Mouse (Mus musculus): ENCODE measurements around the gene C8b.

The C8b gene

DNA sequence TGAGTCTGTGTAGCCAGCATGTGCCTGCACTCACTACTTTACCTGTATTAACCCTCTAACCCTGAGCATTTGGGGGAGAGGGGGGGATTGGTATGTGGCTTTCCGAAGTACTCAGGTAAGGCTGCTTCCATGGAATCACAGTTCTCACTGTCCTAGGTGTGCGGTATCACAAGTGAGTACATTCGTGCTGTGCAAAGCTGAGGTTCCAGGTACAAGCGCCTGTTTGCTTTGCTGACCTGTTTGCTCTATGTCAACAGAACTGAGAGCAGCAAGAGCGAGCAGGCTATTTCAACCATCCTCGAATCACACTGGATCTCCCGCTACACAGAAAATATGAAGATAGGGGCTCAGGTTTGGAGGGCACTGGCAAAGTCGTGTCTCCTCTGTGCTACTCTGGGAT, at the start of gene C8b:
C8b (plus strand) TSS at position 253 of the 400 bp plus-strand sequence.
- no peak for DNase-seq (ENCODE audit: low read depth, low spot score)

DNA sequence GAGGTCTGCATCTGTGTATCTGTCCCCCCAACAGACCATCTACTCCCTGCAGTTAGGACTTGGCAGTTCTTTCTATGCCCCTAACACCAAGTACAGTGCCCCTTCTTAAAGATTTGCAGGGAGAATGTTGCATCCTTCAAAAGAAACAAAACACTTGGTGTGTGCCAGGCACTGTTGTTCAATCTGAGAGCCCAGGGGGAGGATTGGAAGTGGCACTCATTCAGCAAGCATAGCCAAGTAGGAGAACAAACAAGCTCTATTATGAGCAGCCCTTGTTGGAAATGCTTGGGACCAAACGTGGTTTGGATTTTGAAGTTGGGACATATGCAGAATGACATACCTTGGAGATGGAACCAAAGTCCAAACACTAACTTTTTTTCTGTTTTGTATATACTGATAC, 49.6 kb upstream of the C8b start:
- DNase-seq (ENCODE audit: low read depth, low spot score), result no peak

DNA sequence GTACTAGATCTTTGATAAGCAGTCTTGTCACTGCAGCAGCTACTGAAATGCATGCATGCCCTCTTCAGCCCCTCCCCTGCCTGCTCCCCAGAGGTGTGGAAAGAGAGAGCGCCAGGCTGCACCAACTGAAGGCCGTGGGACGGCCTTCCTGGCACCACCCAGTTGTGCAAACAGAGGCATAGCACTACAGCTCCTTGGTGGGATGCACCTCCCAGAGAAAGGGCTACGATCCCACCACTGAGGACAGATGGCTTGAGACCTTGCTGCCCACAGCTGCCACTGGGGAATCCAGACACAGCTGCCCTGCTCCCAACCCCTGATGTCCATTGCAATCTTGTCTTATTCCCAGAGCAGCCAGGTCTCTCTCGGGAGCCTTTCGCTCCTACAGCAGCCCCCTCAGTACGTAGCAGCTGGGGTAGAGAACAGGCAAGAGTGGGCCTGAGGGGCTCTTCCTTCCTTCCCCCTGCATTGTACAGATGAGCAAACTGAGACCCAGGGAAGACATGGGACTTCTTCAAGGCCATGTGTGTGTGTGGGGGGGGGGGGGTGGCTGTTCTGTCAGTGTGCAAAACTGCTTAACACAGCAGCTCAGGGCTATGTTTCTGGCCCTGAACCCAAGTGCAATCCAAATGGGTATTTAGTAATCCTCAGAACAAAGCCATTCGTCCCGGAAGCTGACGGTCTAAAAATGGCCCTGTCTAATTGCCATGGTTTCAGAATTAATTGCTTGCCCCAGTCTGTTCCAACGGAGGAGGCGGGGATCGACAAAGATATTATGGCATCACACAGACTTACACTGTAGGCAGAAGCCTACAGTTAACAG, 46.9 kb upstream of the C8b start:
- no peak for DNase-seq (ENCODE audit: low read depth, low spot score)

DNA sequence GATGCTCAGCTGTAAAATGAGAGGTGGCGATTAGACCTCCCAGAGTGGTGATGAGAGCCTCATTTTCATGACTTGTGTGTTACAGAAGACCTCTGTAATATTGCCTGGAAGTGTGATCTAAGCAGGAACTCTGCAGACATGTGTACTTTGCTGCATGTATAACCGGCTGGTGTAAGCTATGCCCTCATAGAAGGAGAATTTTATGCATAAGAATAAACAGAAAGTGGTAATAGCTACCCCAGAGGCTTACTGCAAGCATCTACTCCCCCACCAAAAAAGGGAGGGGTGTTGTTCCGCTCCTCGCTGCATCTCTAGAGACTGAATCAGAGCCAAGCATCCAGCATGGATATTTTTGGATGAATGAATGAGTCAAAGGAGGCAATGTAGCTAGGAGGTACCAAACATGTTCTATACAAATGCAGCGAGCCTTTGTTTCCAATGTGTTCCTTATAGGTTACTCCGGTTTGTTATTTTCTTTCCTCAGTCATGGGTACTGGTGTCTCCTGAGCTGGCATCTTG, 42.5 kb upstream of the C8b start:
- no peak for DNase-seq (ENCODE audit: low read depth, low spot score)

DNA sequence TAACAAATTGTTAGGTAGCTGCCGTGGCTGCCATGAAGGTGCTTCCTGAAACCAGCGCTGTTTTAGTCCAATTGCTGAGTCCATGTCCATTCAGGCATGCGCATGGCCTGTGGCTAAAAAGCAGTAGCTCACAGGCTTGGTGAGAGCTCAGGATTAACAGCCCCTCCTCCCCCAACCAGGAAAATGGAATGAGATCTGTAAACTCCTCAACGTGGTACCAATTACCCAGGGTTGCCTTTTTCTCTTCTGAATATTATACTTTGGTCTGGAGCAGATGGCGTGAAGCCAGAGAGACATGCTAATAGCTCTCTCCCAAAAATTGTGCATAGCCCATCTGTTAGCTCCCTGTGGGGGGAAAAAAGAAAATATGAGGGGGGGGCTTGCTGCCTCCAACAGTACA, 41.9 kb upstream of the C8b start:
- DNase-seq (ENCODE audit: low read depth, low spot score), result no peak

DNA sequence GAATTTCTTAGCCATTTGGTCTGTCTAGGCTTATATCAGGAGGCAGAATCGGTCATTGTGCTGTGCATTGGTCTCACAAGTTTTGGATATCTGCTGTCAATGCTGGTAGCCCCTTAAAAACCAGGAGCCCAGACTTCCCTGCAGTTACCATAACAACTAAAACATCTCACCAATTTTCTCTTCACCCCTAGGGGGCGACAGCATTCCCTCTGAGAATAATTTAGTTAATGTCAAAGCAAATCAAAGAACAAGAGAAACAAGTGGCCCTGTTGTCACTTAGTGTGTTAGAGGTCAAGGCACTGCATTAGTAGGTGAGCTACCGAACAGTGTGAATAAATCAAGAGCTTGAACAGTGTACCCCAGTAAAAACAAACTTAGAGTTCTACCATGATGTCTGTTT, 40.4 kb upstream of the C8b start:
- DNase-seq (ENCODE audit: low read depth, low spot score), result no peak

DNA sequence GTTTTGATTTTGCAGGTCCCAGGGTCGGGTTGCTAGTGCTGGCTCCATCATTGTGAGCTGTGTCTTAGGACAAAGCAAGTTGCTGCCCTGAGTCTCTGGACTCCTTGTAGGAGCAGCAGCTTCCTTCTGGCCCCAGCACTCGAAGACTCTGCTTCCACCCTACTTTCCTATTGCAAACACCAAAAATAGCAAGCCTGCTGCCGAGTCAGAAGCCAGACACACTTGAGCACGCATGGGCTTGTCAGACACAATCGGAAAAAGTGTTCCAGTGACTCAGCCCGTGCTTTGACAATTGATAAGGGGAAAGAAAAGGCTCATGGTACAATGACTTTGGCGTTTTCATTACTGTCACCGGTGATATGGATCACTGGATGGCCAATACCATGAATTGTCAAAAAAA, 36.9 kb upstream of the C8b start:
- no peak for DNase-seq (ENCODE audit: low read depth, low spot score)

DNA sequence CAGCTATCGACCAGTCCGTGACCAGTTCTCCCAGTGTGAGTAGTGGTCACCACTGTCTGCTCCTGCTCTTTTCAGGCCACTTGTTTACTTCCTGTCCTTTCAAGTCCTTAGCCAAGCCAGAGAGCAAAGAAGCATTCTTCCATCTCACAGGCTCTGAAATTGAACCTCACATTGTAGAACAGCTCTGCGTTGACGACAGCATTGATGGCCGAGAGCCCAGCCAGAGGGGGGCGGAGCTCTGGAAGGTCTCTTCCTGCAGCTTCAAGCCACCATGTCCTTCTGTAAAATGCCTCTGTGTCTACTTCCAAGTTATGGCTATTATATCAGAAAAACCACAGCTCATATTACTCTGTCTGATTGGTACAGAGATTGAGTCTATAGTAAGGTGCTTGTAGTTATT, 19.6 kb upstream of the C8b start:
- no peak for DNase-seq (ENCODE audit: low read depth, low spot score)

DNA sequence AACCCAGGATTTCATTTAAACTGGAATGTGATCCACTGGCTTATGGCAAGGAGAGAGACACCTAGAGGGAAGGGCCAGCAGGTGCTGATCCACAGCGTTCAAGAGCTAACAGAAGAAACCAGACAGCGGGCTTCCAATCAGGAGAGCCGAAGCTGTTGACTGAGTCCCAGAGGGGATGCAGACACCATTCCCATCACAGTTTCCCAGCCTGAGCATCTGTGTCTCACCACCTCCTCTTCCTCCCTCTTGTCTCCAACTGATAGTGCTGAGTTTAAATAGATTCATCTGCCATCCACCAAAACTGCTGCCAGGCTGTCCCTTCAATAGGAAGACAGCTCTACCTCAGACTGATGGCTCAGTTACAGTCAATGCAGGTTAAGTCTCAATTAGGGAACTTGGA, 12.0 kb upstream of the C8b start:
- DNase-seq (ENCODE audit: low read depth, low spot score), result no peak

DNA sequence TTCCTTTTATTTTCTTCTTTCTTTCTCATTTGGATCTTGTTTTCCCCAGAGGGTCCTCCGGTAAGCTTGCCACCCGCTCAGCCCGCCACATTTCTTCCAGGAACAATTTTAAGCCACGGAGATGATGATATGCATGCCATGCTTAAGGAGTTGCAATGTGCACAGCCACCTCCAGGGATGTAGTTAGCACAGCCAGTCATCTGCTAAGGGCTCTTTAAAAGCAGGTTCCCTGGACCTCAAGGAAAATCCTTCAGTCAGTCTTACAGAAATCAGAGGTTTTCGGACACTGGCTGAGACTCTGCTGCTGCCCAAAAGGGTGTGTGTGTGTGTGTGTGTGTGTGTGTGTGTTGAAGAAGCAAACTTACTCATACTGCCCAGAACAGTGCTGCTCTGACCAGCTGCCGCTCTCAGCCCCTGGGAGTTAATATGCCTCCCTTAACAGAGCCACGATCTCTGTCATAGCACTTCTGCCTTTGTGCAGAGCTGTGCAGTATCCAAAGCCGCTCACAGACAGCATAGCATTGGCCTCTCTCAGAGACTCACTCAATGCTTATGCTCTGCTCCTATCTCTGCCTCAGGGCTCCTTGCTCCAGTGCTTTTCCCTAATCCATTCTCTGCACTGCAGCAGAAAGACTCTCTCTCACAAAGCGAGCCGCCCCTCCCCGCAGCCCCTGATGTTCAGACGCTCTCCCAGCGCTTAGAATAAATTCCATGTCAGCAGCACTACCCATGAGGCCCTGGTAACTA, 5.1 kb upstream of the C8b start:
- no peak for DNase-seq (ENCODE audit: low read depth, low spot score)

DNA sequence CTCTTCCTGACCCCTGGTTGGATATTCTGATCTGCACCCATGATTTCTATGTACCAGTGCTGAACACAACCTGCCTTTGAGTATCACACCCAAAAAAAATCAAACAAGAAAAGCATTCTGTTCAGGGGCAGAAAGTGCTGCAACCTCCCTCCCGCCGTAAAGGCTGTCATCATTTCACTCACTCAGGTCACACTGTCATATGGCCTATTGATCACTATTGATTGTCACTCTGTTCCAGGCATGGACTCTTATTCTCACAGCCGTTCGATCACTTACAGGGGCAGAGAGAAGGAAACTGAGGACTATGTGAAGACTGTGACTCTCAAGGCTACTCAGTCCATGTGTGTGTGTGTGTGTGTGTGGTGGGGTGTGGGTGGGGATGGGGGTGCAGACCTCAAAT, 2.1 kb downstream of the C8b start:
- no peak for DNase-seq (ENCODE audit: low read depth, low spot score)

DNA sequence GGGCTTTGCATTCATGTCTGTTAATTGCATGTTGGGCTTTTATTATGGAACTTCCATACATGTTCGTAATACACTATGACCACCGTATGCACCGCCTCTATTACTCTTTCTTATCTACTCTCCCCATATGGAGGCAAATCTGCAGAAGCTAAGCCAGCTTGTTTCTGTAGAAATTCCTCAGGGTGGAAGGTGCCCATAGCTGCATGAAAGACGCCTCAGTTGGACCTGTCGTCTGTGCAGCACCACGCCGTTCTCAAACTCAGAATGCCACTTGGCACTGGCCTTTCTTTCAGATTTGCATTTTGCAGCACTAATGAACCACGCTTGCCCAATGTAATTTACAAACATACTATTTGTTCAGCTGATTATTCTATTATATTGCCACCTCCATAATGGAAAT, 3.5 kb downstream of the C8b start:
- DNase-seq (ENCODE audit: low read depth, low spot score), result no peak

DNA sequence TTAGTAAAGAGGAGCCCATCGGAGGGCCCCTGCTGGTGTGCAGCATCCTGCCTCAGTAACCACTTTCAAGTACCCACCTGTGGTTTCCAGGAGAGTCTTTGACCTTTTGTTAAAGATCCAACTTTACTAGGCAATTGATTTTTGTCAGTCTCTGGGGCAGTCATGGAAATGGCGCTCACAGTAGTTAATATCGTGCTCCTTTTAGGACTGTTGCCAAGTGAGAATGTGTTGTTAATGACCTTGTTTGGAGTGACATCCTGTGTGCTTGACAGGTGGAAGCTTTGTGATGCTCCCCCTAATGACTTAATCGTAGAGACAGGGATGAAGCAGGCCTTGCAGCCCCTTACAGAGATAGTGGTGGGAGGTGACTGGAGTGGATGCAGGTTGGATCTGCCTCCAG, 4.2 kb downstream of the C8b start:
- DNase-seq (ENCODE audit: low read depth, low spot score), result no peak

DNA sequence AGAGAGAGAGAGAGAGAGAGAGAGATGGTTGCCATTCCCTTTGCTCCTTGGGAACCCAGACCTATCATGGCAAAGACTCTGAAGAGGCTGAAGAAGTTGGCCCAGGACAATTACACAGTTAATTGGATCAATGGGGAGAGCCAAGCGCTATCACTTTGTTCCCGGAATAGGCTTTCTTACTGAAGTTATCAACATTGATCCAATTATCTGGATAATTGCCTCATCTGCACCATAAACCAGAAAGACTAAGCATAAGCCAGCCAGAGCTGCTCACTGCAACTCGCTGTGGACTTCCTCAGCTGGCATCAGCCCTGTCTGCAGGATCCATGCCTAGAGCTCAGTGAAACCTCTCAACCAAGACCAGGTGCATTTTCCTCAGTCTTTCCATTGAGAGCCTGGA, 9.5 kb downstream of the C8b start:
- DNase-seq (ENCODE audit: low read depth, low spot score), result no peak

DNA sequence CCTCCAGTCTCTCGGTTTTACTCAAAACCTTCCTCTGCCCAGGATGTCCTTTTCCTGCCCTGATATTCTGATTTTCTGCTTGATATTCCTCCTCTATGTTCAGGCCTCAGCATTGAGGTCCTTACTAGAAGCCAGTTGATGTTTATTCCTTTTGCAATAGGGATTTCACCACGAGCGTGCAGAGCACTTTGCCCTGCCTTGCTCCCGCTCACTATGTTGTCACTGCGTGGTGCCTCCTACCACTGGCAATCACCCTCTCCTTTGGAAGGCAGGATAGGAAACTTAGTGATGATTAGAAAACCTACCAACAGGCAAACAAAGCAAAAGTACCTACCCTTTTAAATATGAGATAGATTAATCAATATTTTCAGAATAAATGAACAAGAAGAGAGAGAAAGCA, 13.3 kb downstream of the C8b start:
- DNase-seq (ENCODE audit: low read depth, low spot score), result no peak

DNA sequence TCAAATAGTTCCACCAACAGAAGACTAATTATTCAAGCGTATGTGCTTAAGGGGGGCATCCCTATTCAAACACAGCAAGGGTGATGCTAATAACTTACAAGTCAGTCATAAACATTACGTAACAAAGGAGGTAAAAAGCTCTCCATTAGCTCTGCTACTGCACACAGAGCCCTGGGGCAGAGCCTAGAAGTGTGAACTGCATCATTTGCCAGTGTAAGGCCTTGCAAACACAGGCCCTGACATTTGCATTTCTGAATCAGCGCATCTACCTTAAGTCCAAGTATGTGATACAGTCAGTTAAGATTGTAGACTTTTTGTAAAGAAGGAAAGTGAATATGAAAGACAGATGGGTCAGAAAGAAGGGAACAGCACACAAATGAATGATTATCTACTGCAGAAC, 15.3 kb downstream of the C8b start:
- no peak for DNase-seq (ENCODE audit: low read depth, low spot score)

DNA sequence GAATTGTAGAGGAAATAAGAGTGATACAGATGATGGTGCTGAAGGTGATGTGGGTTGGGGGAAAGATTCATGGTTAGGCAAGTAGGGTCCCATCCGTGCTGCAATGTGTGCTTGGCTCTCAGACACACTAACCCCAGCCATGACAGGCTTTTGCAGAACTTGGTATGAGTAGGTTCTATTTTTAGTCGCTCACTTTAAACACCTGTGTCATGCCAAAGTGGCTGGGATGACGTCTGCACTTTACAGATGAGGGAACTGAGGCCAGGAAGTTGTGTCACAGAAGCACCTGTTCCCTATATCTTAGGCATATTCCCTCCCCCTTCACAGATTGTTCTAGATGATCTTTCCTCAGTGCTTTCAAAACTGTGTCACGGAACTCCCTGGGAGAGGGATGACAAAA, 16.2 kb downstream of the C8b start:
- no peak for DNase-seq (ENCODE audit: low read depth, low spot score)

DNA sequence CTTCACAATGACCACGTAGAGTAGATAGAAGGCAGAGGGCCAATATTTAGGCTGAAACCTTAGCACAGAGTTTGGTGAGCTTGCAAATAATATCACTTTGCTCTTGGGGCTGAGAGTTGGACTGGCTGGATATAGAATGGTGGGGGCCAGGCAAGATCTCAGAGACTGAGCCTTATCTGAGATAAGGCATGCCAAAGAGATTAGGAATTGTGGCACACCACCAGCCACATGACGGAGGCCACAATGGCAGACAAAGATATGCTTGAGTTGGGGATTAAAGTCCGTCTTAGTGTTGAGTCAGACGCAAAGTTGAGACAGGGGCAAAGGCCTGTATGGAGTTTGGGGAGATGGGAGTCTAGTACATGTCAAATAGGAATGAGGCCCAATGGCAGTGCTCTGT, 26.0 kb downstream of the C8b start:
- DNase-seq (ENCODE audit: low read depth, low spot score), result no peak

DNA sequence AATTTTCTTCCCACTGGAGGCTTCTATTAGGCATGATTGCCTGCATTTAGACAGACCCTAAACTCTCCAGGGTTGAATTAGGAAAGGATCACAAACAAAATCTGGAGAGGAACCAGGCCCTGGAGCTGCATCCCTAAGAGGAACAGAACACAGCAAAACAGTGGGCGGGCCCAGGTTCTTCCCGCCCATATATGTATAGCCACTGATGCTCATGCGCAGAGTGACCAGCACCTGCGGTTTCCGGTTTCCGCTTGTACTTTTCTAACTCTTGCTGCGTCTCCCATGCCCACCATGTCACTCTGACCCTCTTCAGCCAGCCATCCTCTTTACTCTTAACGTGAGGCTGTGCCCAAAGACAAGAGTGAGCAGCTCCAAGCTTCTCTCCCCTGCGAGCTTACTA, 32.8 kb downstream of the C8b start:
- no peak for DNase-seq (ENCODE audit: low read depth, low spot score)

DNA sequence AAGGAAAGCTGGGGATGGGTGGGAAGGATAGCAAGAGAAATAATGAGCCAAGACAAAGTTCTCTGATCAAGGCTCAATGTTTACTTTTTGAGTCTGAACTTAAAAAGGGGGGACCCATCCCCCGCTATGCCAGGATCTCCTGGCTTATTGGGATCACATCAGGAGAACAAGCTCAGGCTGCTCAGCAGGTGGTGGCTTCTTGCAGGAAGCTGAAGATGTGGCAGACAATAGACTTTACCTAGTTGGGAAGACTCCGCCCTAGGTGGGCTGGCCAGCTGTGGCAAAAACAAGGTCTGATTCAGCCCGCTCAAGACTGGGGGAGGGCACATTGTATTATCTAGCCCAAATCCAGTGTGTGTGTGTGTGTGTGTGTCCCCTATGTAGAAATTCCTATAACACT, 35.5 kb downstream of the C8b start:
- DNase-seq (ENCODE audit: low read depth, low spot score), result no peak

DNA sequence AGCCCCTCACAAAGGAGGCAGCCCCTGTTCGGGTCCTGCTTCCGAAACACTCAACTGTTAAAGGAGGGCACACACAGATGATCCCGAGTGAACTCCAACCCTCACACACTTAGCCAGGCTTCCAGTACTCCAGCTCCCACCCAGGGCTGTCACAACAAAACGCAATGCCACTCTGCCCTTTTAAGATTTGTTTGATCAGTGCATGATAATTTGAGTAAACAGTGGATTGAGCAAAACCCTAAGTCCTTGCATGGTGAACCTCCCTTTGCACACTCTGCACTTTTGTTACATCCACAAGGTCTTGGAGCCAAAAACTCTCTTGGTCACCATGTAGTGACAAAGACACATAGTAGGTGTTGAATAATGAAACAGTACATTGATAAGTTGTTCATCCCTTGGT, 38.0 kb downstream of the C8b start:
- no peak for DNase-seq (ENCODE audit: low read depth, low spot score)

DNA sequence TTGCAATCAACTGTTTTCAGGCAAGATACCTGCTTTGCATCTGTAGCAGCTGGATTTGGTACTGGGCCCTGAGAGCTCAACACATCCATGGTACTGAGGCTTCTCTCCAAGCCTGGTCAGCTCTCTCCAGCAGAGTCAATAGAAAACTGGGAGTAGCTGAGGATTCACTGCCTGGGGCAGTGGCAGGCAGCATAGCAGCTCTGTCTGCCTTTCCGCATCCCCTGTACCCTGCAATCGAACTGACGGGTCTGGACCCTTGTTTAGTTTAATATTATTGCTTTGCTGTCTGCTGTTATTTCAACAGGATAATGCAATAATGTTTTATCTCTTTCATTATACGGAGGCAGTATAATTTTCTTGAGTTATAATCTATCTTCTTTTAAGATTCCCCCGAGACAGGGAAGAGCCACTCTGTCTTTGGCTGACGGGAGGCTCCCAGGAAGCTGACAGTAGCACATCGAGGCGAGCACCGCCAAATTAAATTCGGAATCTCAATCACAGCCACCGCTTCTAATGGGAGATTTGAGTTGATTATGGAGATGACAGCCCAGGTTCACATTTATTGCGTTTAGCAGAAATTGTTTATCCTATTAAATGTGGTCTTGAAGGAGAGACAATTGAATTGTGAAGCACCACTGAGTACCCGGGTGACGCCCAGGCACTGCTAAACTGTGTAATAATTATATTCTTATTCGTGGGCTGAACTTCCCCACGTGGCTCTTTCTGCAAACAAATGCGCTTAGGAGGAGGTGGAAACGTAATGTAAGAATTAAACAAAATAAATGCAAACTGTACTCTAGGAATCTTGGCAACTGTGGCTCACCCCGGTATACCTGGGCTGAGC, 39.5 kb downstream of the C8b start:
- DNase-seq (ENCODE audit: low read depth, low spot score), result no peak

Data from CD4-positive, CD25-positive, alpha-beta regulatory T cell, adult 2 months (primary cell).